Mouse (Mus musculus): ENCODE data around the gene Tet2. TPM values are rescaled to one million over a fixed set of nuclear protein-coding genes. Genes with fewer than 3 reads are reported as not detected.
"Not testable (repeated sequence)": the region's sequence is repeated elsewhere in the genome, so short reads cannot be mapped to it uniquely, and the experiment has no call there.

The Tet2 gene
- total RNA-seq, 1 experiment from 2014 or later, result 48.2 TPM

GRCm38 (mm10) chr3:133548613-133549012 lies 3.7 kb upstream of the Tet2 start:
- no peak for DNase-seq

- peak; percentile 14 for DNase-seq
These were observed 1.9 kb upstream of the Tet2 start for GRCm38 (mm10) chr3:133546790-133547189.

DNA sequence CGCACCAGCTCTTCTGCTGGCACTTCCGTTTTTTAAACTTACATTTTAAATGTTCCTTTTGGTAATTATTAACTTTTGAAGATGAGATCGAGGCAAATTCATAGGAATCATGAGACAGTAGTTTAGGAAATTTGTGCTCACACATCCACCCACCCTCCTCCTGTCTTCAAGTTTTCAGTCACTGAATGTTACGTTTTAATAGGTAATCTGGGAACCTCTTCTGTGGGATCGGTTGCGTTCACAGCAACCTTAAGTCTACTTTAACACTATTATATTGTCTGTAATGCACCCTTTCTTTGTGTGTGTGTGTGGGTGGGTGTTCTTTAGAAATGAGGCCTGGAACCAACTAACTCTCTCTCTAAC lies 346 bp upstream of the Tet2 start:
- no peak for DNase-seq

DNA sequence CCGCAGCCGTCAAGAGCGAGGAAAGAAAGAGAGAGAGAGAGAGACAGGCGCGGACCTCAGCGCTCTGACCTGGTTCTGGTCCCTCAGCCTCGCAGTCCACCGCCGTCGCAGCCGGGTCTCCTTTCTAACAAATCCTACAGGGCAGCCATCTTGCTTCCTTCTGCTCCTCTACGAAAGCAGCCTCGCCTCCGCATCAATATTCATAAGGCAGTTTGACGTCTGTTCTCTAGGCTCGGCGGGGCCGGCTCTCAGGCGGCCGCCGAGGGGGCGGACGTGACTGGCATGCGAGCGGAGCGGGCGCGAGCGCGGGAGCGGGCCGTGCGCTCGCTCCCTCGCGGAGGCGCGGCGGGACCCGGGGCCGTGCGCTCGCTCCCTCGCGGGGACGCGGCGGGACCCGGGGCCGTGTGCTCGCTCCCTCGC lies 798 bp downstream of the Tet2 start:
- DNase-seq, result peak; percentile 94

DNA sequence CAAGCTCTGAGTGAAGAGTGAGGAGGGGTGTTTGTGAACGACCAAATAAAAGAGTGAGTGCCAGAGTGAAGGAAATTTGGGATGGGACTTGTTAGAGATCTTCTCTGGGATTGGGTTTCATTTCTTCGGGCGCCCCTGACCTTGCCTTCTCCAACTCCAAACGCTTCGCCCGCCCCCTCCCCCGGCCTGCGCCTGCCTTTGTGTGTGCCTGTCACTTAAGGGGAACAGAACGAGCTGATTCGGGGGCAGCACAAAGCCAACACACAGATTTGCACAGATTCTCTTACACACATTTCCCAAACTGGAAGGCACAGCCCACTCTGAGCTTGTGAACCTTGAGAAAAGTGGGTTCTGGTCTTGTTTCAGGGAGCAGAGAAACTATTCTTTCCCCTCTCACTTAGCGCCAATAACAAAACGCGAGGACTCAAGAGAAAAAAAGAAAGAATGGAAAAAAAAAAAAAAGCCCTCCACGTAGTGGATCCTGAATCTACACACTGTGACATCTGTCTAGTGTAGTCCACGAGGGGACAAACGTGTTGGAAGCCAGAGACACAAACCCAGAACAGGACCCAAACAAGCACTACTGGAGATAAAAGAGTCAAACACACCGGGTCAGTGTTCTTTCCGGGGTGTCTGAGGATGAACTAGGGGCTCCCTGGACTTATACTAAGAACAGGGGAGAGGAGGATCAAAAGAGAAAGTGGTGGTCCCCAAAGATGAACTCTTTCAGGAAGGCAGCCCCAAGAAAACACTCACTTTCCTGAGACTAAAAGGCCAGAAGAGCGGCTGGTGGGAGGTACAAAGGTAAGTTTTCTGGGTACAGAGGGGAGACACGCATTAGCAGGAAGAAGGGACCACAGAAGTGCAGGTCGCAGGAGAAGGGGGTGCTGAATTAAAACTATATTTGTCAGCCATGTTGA lies 1.6 kb downstream of the Tet2 start:
- peak; percentile 76 for DNase-seq

GRCm38 (mm10) chr3:133542084-133542483 lies 2.9 kb downstream of the Tet2 start:
- DNase-seq, result no peak

- DNase-seq, result no peak
These were observed 3.9 kb downstream of the Tet2 start for GRCm38 (mm10) chr3:133541000-133541399.

GRCm38 (mm10) chr3:133539991-133540390 lies 4.9 kb downstream of the Tet2 start:
- no peak for DNase-seq

DNA sequence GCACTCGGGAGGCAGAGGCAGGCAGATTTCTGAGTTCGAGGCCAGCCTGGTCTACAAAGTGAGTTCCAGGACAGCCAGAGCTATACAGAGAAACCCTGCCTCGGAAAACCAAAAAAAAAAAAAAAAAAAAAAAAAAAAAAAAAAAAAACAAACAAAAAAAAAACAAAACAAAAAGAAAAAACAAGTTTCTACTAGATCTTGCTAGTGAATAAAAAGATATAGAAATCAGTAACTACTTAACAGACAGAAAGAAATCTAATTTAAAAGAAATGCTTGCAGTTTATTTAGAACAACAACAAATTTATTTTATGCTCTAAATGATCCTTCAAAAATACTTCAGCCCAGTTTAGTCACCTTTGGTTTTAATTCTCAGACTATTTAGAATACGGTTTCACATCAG lies 6.4 kb downstream of the Tet2 start:
- not testable (repeated sequence) for DNase-seq

DNA sequence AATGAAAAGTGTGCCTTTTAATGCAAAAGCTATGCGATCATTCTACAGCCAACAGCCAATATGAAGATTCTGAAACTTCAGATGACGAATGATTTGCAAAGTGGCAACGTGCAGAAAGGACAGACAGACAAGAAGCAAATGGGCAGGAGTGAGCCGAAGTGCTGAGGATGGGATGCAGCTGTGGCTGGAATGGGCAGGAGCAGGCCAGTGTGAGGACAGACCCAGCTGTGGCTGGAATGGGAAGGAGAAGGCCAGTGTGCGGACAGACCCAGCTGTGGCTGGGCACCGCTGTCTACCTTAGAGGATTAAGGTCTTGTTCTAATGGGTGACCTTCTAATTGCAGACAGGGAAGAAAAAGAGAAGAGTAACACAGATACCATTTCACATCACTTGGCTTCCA lies 9.3 kb downstream of the Tet2 start:
- no peak for DNase-seq

DNA sequence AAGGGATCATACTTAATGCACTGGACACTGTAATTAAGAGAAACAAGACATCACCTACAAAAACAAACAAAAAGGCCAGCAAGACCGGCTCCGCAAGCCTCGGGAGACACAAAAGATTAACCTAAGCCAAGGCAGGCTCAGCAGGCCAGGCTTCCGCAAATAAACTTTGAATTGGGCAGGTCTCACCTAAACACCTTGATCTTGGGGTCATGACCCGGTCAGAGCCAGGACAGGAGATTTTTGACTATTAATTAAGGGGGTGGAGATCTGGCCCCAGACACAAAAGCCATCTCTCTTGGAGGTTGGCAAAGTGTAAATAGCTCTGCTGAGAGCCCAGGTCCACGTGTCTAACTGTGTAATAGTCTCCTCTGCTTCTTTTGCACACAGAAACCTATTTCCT lies 10.9 kb downstream of the Tet2 start:
- no peak for DNase-seq

DNA sequence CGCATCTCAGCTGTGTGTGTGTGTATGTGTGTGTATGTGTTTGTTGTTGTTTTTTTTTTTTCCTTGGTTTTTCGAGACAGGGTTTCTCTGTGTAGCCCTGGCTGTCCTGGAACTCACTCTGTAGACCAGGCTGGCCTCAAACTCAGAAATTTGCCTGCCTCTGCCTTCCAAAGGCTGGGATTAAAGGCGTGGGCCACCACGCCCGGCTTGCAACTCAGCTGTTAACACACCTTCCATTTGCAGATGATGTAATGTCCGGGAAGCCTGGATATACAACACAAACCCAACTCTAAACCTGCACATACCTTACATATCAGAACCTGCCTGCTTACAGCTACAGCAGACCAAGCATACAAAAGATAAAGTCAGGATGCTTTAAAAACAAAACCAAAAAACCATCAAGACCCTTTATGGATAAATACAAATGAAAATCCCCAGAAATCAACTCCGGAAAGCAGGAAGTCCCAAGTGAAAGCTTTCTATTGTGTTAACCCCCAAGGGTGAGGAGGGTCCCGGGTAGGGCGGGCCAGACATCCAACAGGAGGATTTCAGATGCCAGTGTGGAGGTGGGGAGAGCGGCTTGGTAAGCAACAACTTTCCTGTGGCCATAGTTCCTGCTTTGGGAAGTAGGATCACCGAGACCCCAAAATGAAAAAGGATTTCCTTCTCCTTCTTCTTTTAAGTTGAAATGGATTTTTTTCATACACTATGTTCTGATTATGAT lies 11.5 kb downstream of the Tet2 start:
- DNase-seq, result no peak

DNA sequence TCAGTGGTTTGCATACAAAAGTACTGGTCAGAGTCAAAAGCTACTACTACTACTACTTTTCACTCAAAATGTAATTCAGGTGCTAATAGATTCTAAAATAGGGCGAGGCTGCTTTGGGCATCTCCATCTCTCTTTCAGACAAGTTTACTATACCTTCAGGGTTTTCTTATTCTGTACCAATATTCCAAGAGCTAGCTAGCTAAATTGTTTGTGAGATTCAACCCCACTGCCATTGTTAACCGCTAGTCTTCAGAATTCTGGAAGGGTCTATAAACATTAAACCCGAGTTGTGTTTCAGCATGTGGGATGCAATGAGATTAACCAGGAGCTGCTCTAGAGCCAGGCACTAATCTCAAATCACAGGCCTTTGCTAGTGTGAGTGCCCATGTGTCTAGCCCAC lies 12.1 kb downstream of the Tet2 start:
- DNase-seq, result no peak

DNA sequence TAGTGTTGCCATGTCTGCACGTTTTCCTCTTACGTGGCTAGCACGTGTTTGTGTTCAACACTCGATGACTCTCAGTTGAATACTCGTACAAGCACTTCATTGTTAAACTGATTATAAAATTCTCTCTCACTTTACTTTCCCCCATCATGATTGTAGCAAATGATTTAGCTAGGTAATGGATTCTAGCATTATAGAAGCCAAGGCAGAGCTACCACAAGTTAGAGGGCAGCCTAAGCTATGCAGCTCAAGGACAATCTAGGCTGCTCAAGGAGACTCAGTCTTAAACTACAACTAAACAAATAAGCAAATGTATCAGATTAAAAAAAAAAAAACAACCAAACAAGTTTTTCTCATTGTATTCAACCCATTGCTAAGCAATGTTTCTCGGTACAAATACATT lies 12.7 kb downstream of the Tet2 start:
- no peak for DNase-seq

- no peak for DNase-seq
These were observed 13.8 kb downstream of the Tet2 start for GRCm38 (mm10) chr3:133531101-133531500.

DNA sequence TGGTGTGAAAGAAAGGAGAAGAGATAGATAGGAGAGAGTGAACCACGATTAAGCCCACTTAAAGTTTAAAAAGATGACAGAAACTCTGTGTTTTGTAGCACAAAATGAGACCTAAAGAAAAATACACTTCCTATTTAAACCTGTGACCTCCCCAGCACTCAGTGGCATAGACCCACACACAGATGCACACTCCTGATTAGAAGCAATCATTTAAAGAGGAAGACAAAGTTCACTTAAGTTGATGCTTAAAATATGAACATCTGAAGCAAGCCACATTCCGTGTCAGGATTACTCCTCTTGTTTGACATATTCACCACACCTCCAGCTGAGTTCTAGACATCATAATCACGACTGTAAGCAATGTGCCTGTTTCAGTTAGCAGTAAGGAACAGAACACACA lies 14.3 kb downstream of the Tet2 start:
- no peak for DNase-seq

- DNase-seq, result no peak
These were observed 18.7 kb downstream of the Tet2 start for GRCm38 (mm10) chr3:133526119-133526723.

- no peak for DNase-seq
These were observed 19.4 kb downstream of the Tet2 start for GRCm38 (mm10) chr3:133525578-133525977.

- DNase-seq, result peak; percentile 18
These were observed 20.4 kb downstream of the Tet2 start for GRCm38 (mm10) chr3:133524341-133525050.

GRCm38 (mm10) chr3:133523191-133523590 lies 21.7 kb downstream of the Tet2 start:
- no peak for DNase-seq

- DNase-seq, result no peak
These were observed 22.6 kb downstream of the Tet2 start for GRCm38 (mm10) chr3:133522289-133522688.

DNA sequence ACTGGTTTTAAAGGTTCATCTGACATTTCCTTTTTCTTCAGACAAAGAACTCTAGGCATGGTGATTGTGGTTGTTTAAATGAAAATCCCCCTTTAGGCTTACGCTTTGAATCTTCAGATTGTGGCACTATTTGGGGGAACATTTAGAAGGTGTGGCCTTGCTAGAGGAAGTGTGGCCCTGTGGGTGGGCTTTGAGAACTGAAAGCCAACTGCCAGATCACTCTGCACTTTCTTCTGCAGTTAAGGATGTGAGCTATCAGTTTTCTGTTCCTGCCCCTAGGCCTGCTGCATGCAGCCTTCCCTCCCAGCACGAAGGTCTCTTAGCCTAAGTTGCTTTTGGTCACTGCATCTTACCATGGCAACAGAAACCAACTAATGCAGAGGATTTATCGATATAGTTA lies 26.1 kb downstream of the Tet2 start:
- no peak for DNase-seq

DNA sequence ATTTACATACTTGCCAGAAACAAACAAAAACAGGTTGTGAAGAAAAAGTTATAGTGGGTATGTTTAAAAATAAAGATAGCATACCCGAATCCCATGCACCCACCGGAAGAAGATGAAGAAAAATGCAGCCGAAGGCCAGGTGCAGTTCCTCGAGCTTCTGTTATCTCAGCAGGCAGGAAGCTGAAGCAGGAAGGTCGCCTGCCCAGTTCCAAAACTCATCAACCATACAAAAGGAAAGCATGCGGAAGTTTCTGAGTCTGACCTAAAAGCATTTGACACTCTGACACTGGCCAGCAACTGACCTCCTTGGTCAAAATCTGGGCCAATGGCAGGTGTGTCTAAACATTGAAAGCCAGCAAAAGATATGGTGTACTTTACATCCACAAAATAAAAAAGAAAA lies 26.8 kb downstream of the Tet2 start:
- no peak for DNase-seq
